Mouse (Mus musculus) megakaryocyte progenitor cell, adult 5-6 weeks (primary cell): Measurements from ENCODE around the gene 1700003E16Rik. TPM values are rescaled to one million over a fixed set of nuclear protein-coding genes. Genes with fewer than 3 reads are reported as not detected.

Experiments used
- ATAC-seq: replicated peaks from 2 replicates; pipeline ENCODE4 v1.8.0; 2016; ENCODE audit warnings: mild to moderate bottlenecking, moderate TSS enrichment, inconsistent platforms; ENCODE audit not compliant: poor library complexity
- total RNA-seq, 2 experiments: library from RNA; stranded (forward) in 1 of 2; stranded (reverse) in 1 of 2; fragments of 157-497, 149-512 nt in 1 of 2; fragments of 200-1000 nt in 1 of 2; gene quantifications; 2 replicates each; pipeline versions ENCODE4 v1.2.3 to v1.2.4; 2015 to 2017

1700003E16Rik gene
- total RNA-seq, 2 experiments from 2014 or later = not detected

- ATAC-seq = no peak
These were observed 30.9 kb upstream of the 1700003E16Rik start, which contains the start of gene Ino80b for GRCm38 (mm10) chr6:83125331-83125730. Ino80b (minus strand) TSS chr6:83125431.

- ATAC-seq = no peak
These were observed 28.8 kb upstream of the 1700003E16Rik start for GRCm38 (mm10) chr6:83127419-83127818.

- peak; percentile 85 for ATAC-seq
These were observed 24.7 kb upstream of the 1700003E16Rik start for GRCm38 (mm10) chr6:83131469-83132034.

DNA sequence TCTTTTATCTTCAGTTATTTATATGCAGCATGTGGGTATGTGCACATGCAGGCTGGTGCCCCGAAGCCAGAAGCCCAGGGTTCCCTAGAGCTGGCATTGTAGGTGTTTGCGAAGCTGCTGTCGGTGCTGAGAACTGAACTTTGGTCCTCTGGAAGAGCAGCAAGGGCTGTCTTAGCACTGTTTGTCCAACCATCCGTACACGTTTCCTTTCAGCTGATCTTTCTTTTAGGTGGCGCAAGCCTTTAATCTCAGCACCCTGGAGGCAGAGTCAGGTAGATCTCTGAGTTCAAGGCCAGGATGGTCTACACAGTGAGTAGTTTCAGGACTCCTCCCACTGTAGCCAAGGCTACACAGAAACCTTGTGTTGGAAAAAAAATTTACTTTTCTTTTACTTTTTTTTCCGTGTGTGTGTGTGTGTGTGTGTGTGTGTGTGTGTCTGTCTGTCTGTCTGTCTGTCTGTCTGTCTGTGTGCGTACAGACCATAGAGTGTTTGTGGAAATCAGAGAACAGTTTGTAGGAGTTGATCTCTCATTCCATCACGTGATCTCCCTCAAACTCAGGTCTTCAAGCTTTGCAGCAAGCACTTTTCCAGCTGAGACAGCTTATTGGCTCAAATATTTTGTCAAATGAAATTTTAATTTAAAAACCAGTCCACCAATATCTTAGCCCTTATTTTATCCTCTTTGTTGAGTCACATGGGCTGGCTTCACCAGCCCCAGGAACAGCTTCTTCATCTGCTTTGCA is 23.9 kb upstream of the 1700003E16Rik start:
- ATAC-seq = no peak

- ATAC-seq = no peak
These were observed 22.0 kb upstream of the 1700003E16Rik start for GRCm38 (mm10) chr6:83134226-83134625.

DNA sequence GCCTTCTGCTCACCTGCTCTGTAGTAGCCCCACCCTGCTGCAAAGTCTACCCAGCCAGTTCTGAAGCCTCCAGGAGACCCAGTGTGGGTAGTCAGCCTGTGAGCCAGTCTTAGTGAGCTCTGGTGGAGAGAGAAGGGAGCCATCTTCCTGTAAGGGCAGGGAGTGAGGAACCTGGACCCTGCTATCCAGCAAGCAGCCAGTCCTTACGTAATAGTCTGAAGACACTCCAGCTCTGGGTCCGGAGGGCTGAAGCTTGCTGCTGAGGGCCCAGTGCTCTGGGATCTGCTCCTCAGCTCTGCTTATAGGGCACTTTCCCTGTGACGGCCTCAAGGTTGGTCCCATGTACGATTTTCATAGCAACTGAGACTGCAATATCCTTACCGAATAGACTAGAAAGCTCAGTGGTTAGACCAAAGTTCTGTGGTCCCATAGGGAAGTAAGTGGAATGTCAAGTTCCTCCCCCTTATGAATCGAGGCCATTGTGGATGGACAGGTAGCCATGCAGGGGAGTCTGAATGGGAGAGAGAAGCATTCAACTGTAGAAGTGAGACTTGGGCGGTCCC is 21.2 kb upstream of the 1700003E16Rik start, which contains the start of gene Rtkn:
Gene Rtkn (plus strand): TSS at position 513 of the 563 bp plus-strand sequence.
- peak; percentile 33 for ATAC-seq

- ATAC-seq = no peak
These were observed 20.5 kb upstream of the 1700003E16Rik start for GRCm38 (mm10) chr6:83135571-83136161.

- no peak for ATAC-seq
These were observed 19.8 kb upstream of the 1700003E16Rik start for GRCm38 (mm10) chr6:83136291-83136880.

DNA sequence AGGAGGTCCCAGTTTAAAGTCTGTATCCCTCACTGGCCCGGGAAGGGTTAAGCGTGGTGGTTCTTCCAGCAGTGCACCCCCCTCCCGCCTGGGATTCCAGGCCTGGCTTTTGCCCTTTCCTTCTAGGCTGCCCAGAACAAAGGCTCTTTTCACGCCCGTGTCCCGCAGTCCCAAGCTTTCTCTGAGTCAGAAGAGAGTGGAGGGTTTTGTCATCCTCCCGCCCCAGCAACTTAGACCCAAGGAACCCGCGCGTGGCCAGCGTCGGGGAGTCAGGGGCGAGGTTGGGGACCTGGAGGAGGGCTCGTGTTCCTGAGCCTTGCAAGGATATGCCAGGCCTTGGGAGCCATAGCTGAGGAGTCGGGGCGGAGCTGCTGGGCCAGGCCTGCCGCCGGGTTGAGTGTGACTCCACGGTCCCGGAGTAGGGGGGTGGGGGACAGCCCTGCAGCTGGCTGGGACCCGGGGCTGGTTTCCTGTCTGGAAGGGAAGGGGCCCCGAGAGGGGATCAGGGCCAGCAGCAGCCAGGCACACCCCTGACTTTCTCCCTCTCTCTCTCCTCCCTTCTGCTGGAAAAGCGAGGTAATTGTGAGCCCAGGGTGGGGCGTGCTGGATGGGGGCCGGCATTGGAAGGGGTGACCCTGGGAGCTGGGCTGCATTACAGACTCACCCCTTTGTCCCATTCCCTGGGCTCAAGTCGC is 19.2 kb upstream of the 1700003E16Rik start:
- 0 out of 2 replicates have a peak, but pooled peaks have one; percentile 6 for ATAC-seq

- ATAC-seq = peak; percentile 40
These were observed 18.6 kb upstream of the 1700003E16Rik start for GRCm38 (mm10) chr6:83137576-83137950.

DNA sequence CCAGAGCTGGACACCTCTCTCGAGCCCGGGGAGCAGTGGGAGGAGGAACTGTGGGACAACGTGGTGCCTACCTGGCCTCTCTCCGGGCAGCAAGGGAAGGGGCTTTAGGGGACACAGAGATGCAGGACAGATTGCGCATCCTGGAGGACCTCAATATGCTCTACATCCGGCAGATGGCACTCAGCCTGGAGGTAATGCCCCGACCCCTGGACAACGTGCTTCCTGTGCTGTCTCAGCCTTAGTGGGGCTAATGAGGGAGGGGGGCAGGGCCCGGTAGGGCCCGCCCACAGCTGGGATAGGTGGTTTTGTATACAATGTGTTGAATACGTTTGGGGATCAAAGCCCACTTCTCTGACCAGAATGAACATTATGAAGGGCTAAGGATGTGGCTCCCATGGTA is 18.1 kb upstream of the 1700003E16Rik start:
- ATAC-seq = peak; percentile 43

DNA sequence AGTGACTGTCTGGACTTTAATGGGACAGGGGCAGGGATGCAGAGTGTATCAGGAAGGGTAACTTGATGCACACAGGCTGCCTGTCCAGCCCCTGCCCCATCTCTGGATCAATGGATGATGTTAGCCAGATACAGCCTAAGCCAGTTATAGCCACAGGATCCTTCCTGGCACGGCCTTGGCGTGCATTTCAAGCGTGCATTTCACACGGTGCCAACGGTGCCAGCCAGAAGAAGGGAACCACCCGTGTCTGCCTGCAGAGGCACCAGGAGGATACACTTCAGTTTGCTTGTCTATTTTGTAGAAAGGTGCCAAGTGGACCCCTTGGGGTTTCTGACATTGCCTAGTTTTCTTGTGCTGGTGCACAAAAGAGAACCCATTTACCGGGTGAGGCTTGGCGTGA is 16.2 kb upstream of the 1700003E16Rik start:
- ATAC-seq = no peak

GRCm38 (mm10) chr6:83141636-83142035 is 14.6 kb upstream of the 1700003E16Rik start:
- no peak for ATAC-seq

DNA sequence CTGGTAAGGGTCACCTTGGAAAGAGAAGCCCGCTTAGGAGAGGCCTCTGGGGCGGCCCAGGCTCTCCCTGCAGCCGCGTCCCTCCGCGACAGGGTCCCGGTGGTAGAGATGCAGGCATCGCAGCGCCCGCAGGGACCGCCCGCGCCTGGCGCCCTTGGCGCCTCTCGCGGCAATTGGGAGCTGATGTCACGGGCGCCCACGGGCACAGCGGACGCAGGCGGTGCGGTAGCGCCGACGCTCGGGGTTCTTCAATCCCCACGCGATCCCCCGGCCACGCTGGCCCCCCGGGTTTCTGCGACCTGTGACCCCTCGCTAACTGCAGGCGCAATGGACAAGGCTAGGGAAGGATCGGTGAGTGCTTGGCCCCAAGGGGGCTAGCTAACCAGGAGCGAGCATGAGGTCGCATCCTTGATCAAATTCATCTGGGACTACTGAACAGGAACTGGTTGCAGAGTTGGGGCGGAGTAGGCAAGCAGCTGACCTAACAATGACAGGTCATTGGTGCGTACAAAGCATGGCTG is 13.9 kb upstream of the 1700003E16Rik start:
- 0 out of 2 replicates have a peak, but pooled peaks have one; percentile 13 for ATAC-seq

DNA sequence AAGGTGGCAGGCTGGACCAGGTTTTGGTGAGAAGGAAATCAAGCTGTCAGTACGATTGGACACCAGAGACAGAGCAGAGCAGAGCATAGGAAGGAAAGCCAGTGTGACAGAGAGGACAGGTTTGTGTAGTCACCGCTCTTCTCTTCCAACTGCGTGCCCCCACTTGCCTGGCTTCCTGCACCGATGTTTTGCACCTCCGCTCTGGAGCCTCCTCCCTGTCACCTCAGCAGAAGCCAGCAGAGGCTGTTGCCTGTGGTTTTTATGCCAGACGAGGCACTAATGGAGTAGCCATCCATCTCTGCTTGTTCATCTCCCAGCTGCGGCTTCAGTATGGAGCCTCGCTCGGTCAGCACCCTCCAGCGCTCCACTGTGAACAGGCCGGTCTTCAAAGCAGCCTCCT is 13.3 kb upstream of the 1700003E16Rik start:
- ATAC-seq = no peak

DNA sequence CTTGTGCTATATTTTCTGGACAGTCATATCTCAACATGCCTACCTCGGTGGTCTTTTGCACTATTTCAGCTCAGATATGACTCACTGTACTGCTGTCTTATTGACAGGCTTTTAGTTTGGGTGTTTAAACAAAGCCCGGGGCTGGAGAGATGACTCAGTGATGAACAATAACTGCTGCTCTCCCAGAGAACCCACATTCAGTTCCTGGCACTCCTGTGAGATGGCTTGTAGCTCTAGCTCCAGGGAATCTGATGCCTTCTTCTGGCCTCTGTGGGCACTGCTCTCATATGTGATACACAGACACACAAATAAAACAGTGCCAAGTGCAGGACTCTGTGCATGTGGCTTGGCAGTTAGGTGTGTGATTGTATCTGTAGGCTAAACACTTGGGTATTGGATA is 11.0 kb upstream of the 1700003E16Rik start:
- no peak for ATAC-seq

GRCm38 (mm10) chr6:83145805-83146204 is 10.4 kb upstream of the 1700003E16Rik start:
- no peak for ATAC-seq

- no peak for ATAC-seq
These were observed 8.9 kb upstream of the 1700003E16Rik start for GRCm38 (mm10) chr6:83147280-83147679.

GRCm38 (mm10) chr6:83151721-83152120 is 4.5 kb upstream of the 1700003E16Rik start:
- ATAC-seq = no peak

GRCm38 (mm10) chr6:83153038-83153437 is 3.2 kb upstream of the 1700003E16Rik start:
- ATAC-seq = no peak
